Mouse (Mus musculus) T-cell, adult 2 months (primary cell): ENCODE results near the gene Clip4.
"Not testable (repeated sequence)": the region's sequence is repeated elsewhere in the genome, so short reads cannot be mapped to it uniquely, and the experiment has no call there.

ENCODE experiments used
- DNase-seq: peaks from one replicate; pipeline ENCODE4 v3.0.0; 2022; ENCODE audit warnings: low spot score

Clip4 gene

DNA sequence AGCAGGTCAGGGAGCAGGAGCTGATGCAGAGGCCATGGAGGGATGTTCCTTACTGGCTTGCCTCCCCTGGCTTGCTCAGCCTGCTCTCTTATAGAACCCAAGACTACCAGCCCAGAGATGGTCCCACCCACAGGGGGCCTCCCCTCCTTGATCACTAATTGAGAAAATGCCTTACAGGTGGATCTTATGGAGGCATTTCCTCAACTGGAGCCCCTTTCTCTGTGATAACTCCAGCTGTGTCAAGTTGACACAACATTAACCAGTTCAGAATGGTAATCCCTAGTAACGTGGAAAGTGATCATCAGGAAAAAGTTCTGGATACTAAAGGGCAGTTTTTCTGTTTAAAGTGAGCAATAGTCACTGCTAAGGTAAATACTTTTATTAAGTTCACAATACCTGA lies at the start of gene Clip4:
Clip4 (plus strand) TSS at position 301 of the 400 bp plus-strand sequence.
- not testable (repeated sequence) for DNase-seq

DNA sequence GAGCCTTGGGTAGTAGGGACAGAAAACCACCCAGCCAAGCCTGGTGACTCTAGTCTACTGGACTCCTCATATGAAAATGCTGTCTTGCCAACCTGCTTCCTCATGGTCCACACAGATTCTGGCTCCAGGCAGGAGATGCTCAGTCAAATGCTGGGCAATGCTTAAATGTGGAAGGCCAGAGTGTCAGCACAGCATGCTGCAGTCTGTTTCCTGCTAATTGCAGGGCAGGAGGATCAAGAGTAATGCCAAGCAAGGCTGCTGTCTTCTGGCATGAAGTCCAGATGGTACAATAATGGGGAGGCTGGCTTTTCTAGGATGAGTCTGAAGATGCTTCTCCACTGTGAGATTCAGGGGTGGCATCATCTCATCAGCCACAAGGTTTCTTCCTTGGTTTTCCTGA lies 47.8 kb upstream of the Clip4 start:
- no peak for DNase-seq

DNA sequence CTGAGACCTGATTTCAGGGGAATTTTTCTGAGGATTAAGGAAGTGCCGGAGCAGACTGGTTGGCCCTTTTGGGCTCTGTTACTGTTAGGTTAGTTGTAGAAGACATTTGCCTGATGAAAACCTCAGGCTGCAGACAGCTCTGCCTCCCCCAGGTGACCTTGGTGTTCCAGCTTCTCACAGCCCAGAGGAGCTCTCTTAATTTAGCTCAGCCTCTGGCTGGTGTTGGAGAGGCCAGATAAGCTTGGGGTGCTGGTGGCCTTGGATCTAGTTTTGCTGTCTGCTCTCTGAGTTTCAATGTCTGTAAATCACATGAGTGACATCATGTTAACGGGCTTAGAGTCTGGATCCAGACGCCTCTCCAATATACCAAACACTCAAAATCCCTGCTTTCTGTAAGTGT lies 47.3 kb upstream of the Clip4 start:
- DNase-seq: no peak

DNA sequence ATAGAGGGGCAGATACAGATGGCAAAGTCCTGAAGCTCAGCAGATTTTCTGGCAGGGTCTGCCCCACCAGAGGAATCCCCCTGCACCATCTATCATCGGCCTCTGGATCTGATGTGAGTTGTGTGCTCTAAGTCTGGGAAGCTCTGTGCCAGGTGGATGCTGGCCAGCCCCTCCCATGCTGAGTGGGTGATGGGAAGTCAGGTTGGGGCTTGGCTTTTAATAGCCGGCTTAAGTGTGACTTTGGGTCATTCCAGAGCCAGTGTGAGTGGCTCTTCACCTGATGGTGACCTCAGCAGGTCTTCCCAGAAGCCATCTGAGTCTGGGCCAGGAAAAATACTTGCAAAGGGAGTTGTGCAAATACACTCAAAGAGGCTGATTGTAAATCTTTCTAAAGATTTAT lies 37.6 kb upstream of the Clip4 start:
- no peak for DNase-seq

DNA sequence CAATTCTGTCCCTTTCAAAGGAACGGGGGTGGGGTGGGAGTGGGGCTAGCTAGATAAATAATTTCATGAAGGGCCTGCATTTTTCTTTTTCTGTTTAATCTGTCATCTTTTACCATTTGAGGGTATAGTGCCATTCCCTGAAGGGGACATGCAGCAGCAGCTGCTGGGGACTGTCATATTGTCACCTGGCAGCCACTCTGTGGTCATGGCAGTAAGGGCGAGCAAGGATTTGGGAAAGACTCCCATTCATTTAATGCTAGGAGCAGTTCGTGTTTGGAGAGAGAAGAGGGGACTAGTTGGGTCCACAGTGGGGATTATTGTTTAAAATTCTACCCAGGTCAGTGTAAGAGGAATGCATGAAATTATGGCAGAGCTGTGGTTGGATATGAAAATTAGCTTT lies 31.8 kb upstream of the Clip4 start:
- DNase-seq: no peak

DNA sequence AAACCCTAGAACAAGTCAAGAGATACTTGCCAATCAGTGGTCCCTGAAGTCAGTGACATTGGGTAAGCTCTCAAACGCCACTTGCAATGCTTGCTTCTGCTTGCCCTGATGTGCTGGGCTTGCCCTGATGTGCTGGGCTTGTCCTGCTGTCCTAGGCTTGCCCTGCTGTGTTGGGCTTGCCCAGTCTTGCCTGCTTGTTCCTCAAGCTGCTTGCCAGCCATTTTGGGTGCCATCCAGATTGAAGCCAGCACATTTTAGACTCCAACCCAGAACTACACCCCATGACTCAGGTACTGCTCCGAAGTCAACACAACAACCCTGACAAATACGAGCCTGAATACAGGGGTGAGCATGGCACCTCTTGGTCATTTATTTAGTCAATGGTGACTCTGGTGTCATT lies 26.1 kb upstream of the Clip4 start:
- no peak for DNase-seq

DNA sequence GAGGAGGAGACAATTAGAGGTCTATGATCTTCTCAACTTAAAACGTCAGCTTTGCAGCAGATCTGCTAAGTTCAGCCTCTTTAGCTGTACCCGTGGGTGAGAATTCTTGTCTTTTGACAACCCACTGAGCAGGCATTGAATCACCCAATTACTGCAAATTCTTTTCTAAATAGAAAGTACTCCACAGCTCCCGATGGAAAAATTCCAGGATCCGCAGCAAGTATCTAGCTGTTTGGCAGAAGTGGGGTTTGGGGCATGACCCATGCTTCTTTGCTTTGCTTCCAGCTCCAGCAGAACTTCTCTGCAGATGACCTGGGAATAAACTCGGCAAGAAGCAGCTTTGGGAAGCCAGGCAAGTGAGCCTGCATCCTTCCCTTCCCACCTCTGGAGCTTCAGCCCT lies 25.3 kb upstream of the Clip4 start:
- DNase-seq: no peak

DNA sequence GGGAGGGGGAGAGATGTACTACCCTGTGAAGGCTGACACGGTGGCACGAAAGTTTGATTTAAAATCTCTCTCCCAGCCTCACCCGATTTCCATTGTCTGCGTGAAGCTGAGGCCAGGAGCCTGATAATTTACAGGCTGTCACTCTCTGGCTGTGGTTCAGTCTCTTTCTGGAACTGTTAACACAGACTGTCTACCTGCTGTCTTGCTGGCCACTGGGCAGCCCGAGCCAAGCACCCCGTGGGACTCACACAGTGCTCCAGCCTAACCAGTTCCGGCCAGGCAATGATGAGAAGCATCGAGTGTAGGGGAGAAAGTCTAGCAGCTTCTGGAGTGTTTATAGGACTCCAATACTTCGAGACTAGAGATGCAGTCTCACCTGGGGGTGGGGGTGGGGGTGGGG lies 22.2 kb upstream of the Clip4 start:
- DNase-seq: no peak

DNA sequence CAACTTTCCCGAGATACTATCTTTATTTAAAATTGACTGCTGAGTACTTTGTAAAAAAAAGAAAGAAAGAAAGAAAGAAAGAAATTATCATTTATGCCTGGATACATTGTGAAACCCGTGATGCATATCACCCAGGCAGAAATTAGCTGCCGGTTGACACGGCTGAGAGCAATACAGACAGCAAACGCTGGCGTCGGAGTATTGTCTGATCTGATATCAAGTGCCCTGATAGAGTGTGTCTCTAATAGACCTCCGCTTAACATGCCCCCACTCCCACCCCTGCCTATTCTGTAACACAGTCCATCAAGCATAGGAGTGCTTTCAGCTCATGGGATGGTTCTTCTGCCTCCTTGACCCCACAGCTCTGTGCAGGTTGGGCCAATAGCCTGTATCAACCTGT lies 20.7 kb upstream of the Clip4 start:
- DNase-seq: no peak

DNA sequence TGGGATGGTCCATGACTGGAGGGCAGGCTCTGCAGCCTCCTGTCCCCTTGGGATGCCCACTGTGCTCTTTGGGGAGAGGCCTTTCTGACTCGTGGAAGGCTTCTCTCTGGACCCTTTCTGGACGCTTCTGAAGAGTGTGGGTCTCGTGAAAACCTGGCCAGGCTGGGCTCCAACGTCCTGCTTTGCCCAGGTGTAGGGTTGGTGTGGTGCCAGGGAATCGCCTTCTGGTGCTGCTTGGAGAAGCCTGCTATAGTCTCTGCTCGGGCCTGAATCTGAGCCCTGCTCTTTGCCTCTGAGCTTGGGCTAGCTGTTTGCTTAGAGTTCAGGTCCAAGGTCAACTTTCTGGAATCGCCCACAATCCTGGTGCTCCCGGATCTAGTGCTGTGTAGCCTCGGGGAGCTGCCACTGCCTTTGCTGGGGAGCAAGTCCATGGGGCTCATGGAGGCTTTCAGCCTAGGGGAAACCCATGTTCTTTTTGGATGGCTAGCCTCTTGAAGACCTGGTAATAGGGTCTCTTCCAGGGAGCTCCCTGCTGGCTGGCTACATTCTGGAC lies 18.6 kb upstream of the Clip4 start:
- DNase-seq: no peak

DNA sequence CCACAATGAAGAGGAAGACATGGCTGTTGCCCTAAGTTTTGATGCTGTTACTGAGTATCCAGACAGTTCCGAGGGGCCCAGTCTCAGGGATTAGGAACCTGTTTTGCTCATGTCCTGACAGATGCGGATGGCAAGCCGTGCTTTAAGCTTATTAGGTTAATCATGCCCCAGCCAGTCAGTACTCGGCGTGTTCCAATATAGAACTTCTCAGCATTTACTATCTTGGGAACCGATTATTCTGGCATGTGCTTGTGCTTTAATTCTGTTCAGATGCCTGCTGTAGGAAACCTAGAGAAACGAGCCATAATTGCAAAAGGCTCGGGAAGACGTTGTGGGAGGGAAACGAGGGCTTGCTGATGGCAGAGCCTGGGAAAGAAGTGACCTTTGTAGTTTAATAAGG lies 15.4 kb upstream of the Clip4 start, which contains the start of gene Pcare:
Pcare (minus strand) TSS at position 64 of the 400 bp plus-strand sequence.
- no peak for DNase-seq

DNA sequence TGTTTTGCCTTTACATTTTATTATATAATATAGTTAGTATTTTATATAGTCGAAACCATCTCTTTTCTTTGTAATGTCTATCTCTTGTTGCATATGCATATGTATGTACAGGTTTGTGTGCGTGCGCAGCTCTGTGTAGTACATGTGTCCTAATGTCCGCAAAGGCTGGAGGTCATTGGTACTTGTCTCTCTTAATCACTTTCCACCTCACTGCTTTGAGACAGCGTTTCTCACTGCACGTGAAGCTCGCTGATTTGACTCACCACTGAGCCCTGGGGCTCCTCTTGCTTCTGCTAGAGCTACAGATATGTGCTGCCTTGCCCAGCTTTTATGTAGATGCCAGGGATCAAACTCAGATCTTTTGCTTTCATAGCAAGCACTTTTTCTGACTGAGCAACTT lies 7.7 kb upstream of the Clip4 start:
- DNase-seq: no peak

DNA sequence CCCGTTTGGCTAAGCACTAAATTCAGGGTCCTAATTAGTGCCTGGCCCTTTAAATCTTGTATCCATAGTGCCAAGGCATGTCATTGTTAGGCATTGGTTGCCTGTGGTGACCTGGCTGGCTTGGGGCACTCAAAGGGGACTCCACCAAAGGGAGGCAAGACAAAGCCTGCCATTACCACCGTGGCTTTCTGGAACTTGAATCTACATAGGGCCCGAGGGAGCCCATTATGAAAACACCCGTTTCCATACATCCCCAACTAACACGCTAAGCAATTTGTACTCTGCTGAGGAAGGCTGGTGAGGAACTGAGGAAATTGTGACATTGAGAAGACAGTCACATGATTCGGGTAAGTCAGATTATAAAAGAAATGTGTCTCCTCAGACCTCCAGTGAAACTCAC lies 1.3 kb downstream of the Clip4 start:
- no peak for DNase-seq

DNA sequence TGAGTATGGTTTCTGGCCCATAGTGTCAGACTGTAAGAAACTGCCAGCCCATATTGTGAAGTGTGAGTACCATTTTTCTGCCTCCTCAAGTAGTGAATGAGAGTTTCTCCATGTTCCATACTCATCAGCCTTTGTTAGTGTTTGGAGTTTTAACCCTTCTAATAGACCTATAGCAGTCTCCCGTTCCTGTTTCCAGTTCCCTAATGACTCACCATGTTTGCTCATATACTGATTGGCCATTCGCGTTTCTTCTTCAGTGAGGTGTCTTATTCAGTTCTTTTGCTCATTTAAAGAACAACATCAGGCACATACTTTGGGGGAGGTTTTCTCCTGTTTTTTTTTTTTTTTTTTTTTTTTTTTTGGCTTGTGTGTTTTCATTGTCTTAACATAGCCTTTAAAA lies 2.4 kb downstream of the Clip4 start:
- DNase-seq: no peak

DNA sequence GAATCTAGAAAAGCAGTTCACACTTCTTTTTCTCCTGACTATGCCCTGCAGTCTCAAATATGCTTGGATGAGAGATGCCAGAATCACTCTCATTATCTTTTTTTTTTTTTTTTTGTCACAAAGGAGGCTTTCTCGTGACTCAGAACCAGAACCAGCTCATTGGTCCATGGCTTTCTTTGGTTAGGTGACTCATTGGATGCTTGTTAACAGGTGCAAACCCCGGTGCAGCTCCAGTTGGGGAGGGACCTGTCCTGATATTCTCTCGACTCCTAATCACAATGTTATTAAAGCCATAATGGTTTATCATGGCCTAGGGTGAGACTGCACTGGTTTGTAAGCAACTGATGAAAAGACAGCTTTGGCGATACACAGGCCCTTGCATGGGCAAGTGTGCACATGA lies 5.9 kb downstream of the Clip4 start:
- no peak for DNase-seq

DNA sequence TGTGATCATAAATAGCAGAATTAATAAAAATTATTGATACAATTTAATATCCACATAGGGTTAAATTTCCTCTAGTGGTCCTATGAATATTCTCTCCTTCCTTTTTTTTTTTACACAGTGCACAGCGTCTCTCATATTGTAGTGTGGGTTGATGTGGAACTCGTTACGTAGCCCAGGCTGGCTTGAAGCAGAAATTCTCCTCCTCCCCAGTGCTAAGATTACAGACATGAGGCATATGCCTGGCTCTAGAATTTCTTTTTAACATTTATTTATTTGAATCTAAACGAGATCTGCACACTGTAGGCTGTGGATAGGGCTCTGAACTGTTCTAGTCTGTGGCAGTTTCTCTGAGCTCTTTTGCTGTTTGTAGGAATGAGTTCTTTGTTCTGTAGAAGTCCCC lies 7.0 kb downstream of the Clip4 start:
- DNase-seq: no peak

DNA sequence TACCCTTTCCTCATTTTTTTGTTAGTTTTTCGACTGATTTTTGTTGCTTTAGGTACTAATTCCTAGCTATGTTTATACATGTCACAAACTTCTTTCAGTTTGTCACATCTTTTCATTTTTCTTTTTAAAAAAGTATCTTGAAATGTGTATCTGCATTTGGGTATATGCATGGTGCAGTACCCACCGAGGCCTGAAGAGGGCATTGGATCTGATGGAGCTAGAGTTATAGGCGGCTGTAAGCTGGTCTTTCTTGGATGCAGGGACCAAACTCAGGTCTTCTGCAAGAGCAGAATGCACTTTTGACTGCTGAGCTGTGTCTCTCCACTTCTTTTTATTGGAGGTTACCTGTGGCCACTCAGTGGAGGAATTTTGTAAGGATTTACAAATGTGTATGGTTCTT lies 10.4 kb downstream of the Clip4 start:
- no peak for DNase-seq

DNA sequence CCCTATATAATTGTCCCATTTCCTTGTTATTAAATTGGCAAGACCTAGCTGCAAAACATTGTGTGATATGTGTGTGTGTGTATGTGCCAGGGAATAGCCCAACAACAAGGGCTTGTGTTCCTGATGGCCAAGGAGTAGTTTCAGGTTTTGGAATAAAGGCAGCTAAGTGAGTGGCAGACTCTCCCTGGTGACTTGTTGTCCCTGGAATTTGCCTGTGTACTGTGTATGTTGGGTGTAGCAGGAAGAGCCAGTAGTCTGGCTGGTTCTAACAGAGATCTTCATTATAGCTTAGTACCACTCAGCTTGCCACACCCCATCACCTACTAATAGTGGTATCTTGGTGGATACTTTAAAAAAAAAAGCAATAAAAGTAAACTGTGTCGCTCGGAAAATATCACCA lies 12.2 kb downstream of the Clip4 start:
- no peak for DNase-seq

DNA sequence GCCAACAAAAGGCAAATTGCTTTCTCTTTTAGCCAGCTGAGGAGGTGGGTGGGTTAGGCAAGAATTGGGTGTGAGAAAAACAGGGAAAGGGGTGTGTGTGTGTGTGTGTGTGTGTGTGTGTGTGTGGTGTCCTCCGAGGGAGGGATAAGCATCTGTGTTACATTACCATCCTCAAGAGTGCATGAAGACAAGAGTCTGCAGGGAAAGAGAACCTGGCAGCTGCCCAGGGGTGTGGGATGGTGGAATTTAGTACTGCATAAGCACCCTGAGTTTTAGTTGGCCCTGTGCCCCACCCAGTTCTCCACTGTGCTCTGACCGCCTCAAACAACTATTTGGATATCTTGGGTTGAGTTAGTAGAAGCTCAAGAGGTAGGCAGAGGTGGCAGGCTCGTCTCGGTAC lies 12.7 kb downstream of the Clip4 start:
- no peak for DNase-seq

DNA sequence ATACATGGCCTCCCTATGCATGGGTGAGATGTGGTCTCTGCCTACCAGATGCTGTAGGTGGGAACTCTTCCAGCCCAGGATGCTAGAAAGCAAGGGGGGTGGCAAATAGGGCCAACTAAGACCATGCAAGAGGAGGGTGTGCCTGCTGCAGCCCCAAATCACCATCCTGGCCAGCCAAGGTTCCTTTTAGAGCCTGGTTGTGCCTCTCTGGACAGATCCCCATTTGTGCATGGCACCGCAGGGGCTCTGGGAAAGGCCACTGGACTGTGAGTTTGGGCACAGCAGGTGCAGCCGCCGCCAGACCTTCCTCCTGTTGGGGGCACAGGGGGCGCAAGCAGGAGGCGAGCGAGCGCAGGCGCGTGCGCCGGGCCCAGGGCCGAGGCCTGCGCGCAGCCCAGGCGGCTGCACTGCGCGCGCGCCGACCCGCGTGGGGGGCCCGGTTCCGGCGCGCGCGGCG lies 14.0 kb downstream of the Clip4 start:
- no peak for DNase-seq

DNA sequence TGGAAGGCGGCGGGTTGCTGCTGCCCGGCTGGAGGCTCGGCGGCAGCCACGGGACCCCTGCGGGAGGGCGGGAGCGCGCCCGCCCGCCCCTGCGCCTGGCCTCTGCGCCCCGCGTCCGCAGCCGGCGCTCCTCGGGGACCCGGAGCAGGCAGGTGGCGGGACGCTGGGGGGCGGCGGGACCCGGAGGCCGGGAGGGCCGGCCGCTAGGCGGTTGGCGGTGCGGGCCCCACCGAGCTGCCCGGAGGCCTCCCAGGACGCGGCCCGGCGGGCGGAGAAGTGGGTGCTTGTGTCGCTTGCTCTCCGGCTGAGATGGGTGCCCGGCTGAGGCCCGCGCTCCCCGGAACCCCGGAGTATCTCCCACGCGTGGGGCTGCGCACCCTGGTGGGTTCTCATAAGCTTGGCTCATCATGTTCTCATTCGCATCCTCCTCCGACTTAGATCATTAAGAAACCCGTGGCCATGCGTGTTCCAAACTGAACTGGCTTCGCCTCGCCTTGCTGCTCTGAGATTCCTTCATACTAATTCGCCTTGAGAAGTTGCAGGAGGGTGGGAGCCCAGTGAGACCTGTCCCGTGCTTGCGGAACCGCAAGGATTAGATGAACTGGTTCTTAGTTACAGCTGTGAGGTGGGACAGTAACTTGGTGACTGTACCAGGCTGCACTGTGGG lies 14.6 kb downstream of the Clip4 start:
- DNase-seq: no peak

DNA sequence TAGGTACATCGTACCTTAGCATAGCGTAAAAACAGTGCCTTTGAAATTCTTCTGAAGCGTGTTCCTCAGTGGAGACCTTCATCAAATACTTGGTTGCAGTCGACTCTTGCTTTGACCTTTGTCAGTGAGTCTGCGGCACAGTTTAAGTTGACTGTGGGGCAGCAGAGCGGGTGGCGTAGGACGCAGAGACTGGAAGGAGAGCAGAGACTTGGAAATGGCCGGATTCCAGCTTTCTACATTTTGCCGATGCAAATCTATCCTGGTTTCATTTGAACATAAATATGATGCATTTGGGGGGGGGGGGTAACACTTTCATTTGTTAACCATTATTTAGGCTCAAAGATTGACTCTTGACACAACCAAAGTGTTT lies 15.1 kb downstream of the Clip4 start:
- no peak for DNase-seq

DNA sequence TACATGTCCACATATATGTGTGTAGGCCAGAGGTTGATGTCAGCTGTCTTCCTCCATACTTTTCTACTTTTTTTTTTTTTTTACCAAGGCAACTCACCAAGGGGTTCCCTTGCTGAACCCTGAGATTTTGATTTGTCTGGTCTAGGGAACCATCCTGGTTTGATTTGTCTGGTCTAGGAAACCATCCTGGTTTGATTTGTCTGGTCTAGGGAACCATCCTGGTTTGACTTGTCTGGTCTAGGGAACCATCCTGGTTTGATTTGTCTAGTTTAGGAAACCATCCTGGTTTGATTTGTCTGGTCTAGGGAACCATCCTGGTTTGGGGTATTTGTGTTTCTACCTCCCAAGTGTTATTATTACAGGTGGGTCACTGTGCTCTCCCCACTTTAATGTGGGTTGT lies 18.2 kb downstream of the Clip4 start:
- no peak for DNase-seq

DNA sequence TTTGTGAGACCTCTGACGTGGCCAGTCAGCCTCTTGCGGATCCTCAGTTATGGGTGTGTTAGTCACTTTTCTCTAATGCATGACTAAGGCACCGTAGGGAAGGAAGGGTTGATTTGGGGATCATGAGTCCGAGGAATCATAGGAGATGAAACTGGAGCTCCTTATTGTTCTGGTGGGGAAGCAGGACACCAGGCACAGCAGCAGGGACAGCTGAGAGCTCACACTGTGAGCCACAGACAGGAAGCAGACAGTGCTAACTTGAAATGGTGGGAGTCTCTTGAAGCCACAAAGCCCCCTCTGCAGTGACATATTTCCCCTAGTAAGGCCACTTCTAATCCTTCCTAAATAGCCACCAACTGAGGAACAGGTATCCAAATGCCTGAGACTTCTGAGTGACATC lies 22.8 kb downstream of the Clip4 start:
- DNase-seq: no peak
